Mouse (Mus musculus) lung, adult 2 months (tissue): ENCODE data around the gene Gm21083.
"Not testable (repeated sequence)": the region's sequence is repeated elsewhere in the genome, so short reads cannot be mapped to it uniquely, and the experiment has no call there.

Source experiments
- CTCF ChIP-seq: fragments of 200-500 bp; IDR thresholded peaks from 2 replicates; pipeline ENCODE4 v1.5.1; 2011; ENCODE audit warnings: mild to moderate bottlenecking, low read length, control low read depth; ENCODE audit not compliant: insufficient read depth
- POLR2A ChIP-seq: fragments of 200-500 bp; IDR thresholded peaks from 2 replicates; pipeline ENCODE4 v1.6.1; 2011; ENCODE audit warnings: low read depth, mild to moderate bottlenecking, control low read depth, low read length, borderline replicate concordance; ENCODE audit errors: extremely low read depth

GRCm38 (mm10) chr5:15601960-15602359 lies 24.8 kb downstream of the Gm21083 start:
- not testable (repeated sequence) for TF ChIP-seq POLR2A, CTCF
